Mouse (Mus musculus) erythroblast, embryonic 14.5 days (primary cell): Measurements from ENCODE around the gene Tmem45a.

Source experiments
- GATA1 ChIP-seq: IDR thresholded peaks from 2 replicates; pipeline ENCODE4 v1.6.1; 2012; ENCODE audit warnings: low read length, inconsistent platforms, mixed read lengths
- TAL1 ChIP-seq: IDR thresholded peaks from 3 replicates; pipeline ENCODE4 v1.6.1; 2012; ENCODE audit warnings: low read length, inconsistent platforms, mixed read lengths

DNA sequence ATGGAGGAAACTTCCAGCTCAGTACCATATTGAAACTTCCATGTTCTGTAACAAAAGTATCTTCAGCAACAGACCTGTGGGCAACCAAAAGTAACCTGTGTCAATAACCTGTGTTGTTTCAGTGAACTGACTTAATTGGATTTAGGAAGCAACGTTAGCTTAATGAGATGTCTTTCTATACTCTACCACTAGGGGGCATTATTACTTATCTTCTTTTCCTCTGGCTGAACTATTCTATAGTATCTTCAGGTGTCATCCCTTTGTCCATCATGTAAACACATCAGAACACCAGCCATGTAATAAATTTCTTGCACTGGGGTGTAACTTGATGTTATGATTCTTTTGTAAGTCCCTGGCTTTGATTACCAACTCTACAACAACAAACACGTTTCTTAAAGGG, 85.5 kb downstream of the Tmem45a start:
- no peak for TF ChIP-seq TAL1
- TF ChIP-seq GATA1 = no peak
